Mouse (Mus musculus): Measurements from ENCODE around the gene Car10.
"Not testable (repeated sequence)": the region's sequence is repeated elsewhere in the genome, so short reads cannot be mapped to it uniquely, and the experiment has no call there.

Car10 gene

DNA sequence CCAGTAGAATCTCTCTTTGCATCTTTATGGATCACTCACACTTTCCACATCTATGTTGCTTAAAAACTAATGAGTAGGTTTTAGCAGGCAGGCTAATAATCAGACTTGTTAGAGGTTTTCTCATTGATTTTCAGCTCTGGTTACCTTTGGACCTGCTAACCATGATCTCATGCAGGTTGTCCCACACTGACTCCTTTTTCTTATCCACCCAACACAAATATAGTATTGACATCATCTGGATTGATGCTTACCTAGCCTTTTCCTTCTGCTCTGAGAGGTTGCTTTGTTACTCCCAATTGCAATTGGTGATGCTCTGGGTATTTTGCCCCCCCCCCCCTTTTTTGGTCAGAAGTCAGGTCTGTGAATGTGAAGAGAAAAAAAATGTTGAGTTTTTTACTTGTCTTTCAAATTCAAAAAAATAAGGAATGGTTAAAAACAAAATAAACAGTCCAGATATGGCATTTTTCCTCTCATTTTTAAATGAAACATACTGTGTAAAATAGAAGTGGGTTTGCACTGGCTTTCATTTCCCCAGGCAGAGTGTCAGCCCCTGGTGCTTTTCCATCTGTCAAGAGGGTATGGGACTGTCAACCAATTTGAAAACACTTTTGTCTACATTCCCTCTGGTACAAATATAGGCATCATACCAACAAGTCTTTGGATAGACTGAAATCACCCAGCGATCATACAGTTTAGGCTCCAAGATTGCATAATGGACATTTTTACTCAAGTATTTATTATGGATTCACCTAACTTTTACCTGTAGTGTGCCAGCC is 75.9 kb downstream of the Car10 start:
- no peak for DNase-seq

DNA sequence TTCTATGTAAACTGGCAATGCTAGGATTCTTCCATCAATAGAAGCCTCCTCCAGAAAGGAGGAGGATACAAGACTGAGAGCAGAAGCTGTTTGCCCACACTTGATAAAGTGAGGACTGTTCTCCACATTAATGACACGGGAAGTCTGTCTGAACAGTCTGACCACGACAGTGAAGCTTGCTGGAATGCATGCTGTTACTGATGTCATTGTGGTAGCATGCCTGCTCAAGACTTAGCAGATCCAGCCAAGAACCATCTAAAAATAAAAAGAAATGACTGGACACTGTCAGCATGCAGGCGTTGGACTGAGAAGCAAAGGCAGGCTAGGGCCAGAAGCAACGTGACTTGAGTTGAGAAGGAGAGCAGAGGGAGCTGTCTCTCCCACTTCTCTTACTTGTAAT is 87.6 kb downstream of the Car10 start:
- DNase-seq = no peak

DNA sequence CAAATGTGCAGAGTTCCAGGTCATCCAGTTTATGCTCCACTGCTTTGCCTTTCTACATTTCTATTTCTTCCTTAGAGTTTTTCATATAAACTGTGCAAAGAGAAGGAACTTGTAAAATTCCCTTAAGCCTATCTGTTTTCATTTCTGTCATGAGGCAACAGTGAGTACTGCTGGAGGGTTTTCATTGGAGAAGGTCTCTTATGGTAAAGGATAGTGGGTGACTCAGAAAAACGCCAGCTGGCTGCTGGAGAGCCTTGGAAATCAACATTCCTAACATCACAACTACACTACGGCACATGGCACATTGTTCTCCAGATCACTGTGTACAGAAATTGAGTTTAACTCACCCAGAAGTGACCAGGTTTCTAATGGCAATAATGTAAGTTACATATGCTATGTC is 88.3 kb downstream of the Car10 start:
- DNase-seq = no peak

DNA sequence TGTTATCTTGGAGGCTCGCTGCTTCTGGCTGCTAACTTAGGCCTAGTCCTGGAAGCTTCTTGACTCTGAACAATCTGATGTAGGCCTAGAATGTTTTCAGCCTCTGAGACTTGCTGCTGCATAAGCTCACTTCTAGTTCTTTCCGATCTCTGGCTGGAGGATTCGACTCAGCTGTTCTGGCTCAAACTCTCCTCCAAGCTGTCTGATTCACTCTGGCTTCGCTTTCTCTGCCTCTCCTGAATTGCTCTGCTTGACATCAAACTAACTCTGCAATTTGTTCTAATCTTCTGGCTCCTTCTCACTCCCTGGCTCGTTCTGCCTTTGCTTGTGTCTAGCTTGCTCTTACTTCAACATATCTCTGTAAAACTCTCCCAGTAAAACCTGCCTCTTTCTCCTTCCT is 90.8 kb downstream of the Car10 start:
- no peak for DNase-seq

DNA sequence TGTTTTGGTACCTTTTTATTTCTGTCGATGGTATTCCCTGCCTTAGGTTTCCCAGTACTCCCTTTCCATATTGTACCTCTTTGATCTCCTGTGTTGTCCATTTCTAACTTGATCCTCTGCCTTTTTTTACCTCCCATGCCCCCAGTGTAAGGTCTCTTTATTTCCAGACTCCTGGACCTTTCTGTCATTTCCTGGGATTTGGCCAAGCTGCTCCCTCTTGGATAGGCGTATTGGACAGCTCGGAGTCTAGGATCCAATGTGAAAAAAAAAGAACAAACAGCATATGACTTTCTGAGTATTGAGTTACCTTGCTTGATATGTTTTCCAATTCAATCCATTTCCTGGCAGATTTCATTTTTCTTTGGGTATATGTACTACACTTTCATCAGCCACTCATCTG is 102.2 kb downstream of the Car10 start:
- no peak for DNase-seq

DNA sequence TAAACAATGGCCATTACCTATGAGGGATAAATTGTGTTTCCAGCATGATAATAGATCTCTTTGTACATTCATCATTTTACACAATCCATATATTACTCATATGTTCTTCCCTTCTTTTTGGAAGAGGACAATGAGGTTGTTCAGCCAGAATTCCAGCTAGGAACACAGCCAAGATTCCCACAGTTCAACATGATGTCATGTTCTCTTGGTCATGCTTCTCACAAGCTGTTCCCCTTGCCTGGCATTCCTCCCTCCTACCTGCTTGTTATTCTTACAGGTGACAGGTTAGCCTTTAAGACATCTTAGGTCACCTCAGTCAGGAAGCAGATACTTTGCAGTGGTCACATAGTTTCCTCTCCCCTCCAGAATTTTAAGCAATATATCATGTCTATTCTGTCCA is 119.6 kb downstream of the Car10 start:
- no peak for DNase-seq

DNA sequence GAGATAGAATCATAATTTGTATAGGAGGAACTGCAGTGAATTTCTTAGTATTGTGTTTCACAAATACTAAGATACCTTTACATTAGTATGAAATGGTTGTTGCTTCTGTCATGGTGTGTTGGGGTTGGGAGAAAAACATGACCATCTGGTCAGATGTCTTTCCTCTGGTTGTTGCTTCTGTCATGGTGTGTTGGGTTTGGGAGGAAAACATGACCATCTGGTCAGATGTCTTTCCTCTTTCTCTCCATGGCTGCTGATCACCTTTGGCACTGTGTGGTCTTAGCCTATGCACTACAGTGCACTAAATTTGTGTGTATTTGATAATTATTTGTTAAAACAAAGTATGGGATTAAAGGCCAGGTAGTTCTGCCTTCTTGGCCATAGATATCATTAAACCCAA is 132.2 kb downstream of the Car10 start:
- DNase-seq = no peak

DNA sequence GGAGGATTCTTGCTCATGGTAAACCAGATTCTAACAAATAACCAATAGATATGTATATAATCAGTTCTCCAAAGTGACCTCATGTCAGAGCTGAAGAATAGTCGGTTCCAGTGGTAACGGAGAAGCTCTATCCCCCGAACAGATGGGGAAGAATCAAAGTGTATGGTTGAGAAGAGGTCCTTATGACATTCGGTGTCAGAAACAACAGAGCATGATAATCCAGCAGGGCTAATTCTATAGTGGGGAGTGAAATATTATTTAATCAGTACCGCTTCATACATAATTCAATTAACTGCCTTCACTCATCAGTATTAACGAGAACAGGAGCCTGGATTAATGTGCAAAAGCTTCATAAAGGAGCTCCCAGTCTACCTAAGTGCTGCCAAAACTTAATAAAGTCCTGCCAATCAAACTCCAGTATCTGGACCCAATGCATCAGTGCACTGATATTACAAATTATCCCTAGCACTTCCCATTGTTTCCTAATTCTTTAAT is 152.0 kb downstream of the Car10 start:
- DNase-seq = no peak

DNA sequence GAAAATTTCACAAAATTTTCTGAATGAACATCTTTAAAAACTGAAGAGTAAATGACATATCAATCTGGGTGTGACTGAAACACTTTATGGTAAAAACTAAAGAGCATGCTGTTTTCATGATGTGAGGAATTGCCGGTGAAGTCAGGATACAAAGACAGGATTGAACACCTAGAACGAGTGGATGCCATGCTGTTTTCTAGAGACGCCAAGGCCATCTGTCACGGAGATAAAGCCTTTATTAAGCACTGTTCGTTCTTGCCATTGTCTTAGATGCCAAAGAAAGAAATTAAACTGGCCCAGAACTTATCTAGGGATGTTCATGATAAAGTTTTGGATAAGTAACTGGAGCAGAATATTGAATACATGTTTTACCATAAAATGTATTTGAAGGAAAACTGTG is 153.9 kb downstream of the Car10 start:
- no peak for DNase-seq

DNA sequence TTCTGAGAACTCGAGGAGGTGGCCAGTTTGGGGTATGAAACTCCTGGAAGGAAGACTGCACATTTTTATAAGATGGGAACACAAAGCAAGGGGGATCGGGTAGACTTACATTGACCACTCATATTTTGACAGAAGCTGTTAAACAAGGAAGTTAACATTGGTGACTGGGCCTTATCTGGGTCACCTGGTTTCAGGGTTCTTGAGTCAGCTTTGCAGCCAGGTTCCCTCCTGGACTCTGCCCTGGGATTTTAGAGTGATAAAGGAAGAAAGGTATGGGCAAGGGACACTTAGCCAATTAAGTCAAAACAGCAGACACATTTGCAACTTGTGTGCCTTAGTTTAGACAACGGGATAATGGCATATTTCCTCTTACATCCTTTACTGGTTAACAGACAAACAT is 166.2 kb downstream of the Car10 start:
- no peak for DNase-seq

DNA sequence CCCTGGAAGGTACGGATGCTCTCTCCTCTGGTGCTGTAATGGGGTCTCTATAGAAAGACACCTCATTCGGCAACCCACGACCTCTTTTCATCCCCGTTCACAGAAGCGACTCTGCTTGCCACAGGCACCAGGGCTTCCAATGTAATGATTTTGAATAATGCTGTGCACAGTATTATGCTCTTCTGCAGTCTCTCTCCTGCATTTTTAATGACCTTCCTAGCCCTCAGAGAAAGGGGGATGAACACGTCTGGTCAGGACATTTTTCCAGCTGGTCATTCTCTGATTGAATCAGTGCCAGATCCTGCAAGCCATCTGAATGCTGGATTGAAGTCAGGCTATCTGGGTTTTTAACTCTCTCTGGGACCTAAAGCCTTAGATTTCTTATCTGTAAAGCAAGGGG is 174.2 kb downstream of the Car10 start:
- no peak for DNase-seq

DNA sequence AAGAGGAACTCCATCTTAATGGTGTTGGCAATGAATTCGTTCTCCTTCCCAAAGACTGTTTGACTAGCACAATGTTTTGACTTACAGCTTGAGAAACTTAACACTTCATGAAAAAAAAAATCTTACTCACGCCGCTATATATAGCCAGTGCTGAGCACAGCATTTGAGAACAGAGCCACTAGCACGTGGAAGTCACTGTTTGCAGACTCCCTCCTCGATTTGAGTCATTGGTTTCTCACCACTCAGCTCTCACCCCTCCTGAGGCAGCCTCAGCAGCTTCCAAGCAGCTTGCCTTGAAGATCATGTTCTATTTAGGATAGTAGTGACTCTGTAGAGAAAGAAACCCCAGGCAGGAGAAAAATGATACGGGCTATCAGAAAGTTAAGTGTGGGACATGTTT is 176.1 kb downstream of the Car10 start:
- no peak for DNase-seq

DNA sequence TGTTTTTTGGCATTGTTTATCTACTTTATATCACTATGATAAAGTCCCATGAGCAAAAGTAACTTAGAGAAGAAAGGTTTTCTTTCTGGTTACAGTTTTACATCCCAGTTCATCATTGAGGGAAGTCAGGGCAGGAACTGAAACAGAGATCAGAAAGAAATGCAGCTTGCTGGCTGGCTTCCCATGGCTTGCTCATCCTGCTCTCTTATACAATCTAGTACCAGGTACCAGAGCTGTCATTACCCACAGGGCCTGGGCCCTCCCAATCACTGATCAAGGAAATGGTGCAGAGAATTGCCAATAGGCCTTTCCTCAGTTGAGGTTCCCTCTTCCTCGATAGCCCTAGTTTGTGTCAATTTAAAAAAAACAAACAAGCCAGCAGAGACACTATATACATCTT is 195.8 kb downstream of the Car10 start:
- no peak for DNase-seq

DNA sequence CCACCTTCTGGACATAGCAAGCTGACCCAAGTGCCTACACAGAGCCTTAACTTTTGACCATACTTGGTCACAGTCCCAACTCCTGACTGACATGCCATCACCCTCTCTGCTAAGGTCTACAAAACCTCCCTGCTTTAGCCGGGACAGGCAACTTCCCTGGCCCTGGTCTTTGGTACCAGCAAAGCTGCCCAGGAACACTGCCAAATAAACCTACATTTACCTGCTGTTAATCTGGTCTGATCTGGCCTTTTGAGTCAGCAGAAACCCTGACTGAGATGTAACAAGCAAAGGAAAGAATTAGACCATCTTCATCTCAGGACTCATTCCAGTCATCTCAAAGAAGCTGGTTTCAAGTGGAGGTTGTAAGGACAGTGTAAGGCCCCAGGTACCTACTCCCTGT is 212.2 kb downstream of the Car10 start:
- no peak for DNase-seq

DNA sequence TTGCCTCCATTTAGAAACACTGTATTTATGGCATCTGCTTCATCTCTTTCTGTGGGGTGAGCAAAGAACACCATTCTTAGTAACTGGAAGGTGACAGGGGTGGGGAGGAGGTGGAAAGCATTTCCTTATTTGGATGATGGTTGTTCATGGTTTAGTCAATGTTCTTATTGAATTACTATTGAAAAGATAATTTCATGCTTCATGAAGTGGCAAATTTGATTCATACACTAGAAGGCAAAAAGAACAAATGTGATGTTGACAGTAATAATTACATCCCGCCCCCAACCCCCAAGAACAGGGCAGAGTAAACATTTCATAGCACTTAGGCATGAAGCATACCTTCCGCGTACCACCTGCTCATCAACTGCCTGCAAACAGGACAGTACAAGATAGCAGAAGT is 239.9 kb downstream of the Car10 start:
- no peak for DNase-seq

DNA sequence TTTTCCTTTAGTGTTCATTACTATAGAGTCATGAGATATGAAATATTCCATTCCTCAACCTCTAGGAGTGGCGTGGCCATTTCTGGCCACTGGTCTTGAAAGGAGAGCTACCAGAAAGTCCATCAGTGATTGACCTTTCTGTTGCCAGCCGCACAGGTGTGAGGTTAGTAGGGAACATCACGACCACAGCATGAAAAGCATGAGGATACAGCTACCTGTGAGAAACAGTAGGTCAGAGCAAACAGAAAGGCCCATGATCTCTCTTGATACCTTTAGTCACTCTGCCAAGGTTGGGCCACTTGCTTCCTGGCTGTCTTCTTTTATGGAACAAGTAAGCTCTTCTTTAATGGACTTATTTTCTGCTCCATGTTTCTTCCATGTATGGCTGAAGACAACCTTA is 246.1 kb downstream of the Car10 start:
- DNase-seq = no peak

DNA sequence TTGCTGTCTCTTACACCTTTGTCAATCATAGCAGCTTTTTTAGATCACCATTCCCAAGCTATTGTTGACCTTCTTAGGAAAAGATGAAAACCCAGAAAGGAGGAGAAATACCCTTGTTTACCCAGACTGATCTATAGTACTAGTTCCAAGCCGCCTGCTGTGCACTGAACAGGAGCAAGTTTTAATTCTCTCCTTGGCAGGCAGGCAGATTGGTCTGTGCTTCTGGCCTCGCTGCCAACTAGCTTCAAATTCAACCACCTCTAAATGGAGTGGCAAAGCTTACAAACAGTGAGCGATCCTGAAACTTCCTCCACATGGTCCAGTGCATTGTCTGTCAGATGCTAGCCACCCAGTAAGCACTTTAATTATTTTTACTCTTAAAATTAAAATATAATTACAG is 247.0 kb downstream of the Car10 start:
- DNase-seq = no peak

DNA sequence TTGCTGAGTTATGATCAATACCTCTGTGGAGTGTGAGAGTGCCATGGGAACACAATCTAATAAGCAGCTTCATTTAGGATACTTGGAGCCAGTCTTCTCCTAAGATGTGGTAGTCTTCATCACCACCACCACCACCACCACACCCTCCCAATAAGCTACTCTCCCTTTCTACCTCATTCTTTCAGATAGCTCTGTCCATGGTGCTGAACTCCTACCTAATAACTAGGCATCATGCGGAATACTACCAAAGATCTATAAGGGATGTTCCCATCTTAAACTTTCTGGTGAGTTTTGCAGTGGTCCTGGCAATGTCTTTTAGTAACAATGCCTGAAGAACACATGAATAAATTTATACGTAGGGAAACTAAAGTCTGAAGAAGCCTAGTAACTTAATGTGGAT is 263.7 kb downstream of the Car10 start:
- DNase-seq = no peak

DNA sequence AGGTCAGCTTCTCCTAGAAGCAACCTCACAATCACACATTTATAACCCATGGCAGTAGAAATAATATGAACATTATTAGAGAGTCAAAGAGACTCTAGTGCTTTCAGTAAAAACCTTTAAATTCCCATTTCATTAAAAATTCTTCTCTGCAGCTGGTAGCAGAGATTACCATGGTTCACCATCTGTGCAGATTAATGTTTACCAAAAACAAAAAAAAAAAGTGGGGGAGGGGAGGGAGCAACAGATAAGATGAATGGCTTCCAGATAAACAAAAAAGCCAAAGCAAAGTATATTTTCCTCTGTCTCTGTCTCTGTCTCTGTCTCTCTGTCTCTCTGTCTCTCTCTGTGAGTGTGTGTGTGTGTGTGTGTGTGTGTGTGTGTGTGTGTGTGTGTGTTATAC is 266.3 kb downstream of the Car10 start:
- no peak for DNase-seq

DNA sequence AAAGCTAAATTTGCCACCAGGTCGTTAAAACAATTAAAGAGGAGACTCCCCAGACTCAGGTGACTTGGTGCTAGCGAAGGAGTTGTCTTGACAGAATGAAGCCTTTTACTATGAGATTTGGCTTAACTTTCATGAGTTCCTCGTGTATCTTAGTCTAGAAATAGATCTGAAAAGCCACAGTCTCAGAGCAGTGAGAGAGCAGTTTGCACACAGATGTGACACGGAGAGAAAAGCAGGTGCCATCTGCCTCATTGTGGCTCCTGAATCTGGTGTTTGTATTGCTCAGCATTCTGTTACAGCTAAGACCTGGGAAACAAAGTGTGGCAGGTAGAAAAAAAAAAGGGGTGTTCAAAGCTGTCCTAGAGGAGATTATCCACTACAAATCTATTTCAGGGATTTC is 269.4 kb downstream of the Car10 start:
- DNase-seq = no peak

DNA sequence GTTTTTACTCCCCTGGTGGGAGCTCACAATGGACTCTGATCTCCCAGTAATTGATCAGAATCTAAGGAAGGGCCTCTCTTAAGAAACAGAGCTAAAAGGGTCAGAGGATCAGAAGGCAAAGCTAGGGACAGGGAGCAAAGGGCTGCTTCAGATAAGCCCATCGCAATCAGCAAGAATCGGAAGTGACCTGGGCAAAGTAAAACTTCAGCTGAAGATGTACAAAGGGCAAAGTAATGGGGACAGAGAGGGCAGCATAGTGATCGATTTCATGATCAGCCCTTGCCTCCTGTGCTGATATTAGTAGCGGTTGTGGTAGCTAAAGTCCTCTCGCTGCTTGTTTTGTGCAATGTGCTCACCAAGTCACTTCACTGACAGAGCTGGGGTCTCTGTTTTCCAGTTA is 269.9 kb downstream of the Car10 start:
- no peak for DNase-seq

DNA sequence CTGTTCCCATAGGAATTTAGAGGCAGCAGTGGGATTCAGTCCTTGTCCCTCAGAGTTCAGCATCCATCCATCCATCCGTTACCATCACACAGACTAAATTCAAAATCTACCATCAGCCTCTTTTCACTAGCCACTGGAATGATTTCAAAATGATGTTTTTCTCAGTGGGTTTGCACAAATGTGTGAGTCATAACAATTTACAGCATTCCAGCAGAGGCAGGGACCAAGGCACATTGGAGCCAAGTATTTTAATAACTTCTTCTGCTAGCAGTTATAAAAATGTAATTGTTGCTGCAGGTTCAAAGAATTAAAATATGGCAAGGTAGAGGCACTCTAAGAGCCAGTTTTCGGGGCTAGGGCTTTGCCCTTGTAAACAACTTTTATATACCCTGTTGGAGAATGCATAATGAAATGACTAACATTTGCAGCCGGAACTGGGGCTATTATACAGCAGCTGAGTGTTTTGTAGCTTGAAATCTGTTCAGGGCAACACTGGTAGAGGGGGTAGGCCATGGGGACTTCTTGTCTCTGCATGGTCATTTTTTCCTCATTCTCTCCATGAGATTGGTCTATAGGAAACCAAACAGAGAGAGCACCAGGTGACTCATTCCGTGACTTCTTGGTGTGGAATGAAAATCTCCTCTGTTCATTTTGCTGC is 276.0 kb downstream of the Car10 start:
- no peak for DNase-seq

DNA sequence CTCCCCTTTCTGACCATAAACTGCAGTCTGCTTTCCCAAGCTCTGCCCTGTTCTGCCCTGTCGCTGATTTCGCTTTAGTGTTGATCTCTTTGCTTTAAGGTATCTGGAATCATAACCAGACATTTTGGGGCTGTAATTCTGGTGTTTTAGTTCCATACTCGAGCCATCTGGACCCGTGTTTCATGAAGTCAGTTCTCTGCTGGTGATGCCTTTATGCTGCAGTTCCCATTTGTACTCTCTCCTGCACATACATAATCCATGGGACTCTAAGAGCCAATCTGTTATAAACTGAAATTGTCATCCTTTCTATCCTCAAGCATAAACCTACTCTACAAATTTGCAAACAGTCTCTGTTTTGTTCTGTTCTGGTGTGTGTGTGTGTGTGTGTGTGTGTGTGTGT is 293.3 kb downstream of the Car10 start:
- no peak for DNase-seq

DNA sequence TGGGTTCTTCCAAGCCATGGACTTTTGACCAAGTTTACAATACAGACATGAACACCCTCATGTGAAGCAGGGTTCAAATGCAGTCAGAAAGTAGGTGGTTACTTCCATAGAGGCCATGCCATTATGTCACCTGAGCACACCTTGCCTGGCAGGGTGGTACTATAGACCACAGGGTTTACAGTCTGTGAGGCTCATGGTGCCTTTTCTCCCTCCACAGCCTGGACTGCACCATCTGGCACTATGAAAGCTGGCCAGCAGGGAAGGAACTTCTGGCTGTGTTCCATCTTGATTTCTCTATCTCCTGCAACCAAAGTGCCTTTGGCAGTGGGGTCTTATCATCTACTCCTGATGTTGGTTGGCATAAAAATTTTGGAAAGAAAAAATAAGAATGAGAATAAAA is 295.5 kb downstream of the Car10 start:
- not testable (repeated sequence) for DNase-seq

DNA sequence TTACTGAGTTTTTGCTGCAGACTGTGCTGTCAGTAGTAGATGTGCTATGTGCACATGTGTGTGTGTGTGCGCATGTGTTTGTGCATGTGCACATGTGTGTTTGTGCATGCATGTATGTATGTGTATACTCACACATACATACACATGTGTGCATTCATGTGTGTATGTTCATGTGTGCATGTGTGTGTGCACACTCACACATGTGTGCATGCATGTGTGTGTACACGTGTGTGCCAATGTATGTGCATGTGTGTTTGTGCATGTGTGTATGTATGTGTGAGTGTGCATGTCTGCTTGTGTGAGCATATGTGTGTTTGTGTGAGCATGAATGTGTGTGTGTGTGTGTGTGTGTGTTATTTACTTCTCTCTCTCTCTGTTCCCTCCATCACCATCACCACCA is 298.5 kb downstream of the Car10 start:
- no peak for DNase-seq
